Mouse (Mus musculus) CH12.LX (cell line): ENCODE data around the gene Fmo1.

Source experiments
- CTCF ChIP-seq, 2 experiments: IDR thresholded peaks in 1 of 2; conservative IDR thresholded peaks in 1 of 2; 2 replicates each; pipeline ENCODE4 v1.5.1; 2011 to 2012; ENCODE audit warnings: low read depth in 2 of 2, low read length in 2 of 2, improper control_type of control experiment in 1 of 2, inconsistent platforms in 1 of 2, mild to moderate bottlenecking in 1 of 2, moderate library complexity in 1 of 2
- EP300 ChIP-seq: IDR thresholded peaks from 2 replicates; pipeline ENCODE4 v1.6.1; 2011; ENCODE audit warnings: low read length, improper control_type of control experiment
- MAZ ChIP-seq: IDR thresholded peaks from 2 replicates; pipeline ENCODE4 v1.6.1; 2012; ENCODE audit warnings: low read depth, mild to moderate bottlenecking, inconsistent platforms, low read length, improper control_type of control experiment, moderate library complexity
- MEF2A ChIP-seq: IDR thresholded peaks from 2 replicates; pipeline ENCODE4 v1.6.1; 2014; ENCODE audit warnings: low read depth, mild to moderate bottlenecking, inconsistent platforms, low read length, improper control_type of control experiment, borderline replicate concordance
- TCF12 ChIP-seq: IDR thresholded peaks from 2 replicates; pipeline ENCODE4 v1.6.1; 2014; ENCODE audit warnings: low read depth, mild to moderate bottlenecking, inconsistent platforms, low read length, improper control_type of control experiment

GRCm38 (mm10) chr1:162807441-162807840, 59.0 kb downstream of the Fmo1 start:
- TF ChIP-seq CTCF (conservative IDR thresholded peaks at IDR 0.05 in 1 of 2, IDR thresholded peaks at IDR 0.05 in 1 of 2; ENCODE audit: low read depth in 2 of 2, low read length in 2 of 2) (no peak), EP300 (no peak), TCF12 (no peak), MEF2A (no peak), MAZ (no peak)
